Mouse (Mus musculus): ENCODE measurements around the gene Aplf.

DNA sequence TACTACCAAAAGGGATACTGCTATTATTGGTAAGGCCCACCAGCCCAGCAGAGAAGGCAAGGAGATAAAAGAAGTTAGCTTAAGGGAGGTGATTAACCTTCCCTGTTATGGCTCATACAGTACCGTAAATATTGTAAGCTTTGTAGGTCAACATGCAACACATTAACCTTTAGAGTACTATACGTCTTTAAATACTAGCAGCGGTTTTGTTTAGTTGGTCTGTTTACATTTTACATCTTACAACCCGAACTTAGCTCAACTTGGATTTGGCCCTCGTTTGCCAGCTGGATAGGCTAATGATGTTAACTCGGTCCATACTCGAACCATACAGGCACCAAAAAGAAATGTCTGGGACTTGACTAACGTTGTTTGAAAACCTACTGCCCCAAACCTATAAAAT is 640 bp downstream of the Aplf start:
- TF ChIP-seq CTCF (IDR thresholded peaks at IDR 0.05; ENCODE audit: borderline replicate concordance, control insufficient read depth, extremely low read depth, insufficient read depth, low read length, poor library complexity), result no peak
- TF ChIP-seq POLR2A (IDR thresholded peaks at IDR 0.05; ENCODE audit: control insufficient read depth, extremely low read depth, insufficient read depth, low read length, poor library complexity), result no peak
